Mouse (Mus musculus): Measurements from ENCODE around the gene Tbccd1. TPM values are rescaled to one million over a fixed set of nuclear protein-coding genes. Genes with fewer than 3 reads are reported as not detected.
"Not testable (repeated sequence)": the region's sequence is repeated elsewhere in the genome, so short reads cannot be mapped to it uniquely, and the experiment has no call there.

Gene Tbccd1
- polyA plus RNA-seq, 1 experiment: 13.9 TPM

DNA sequence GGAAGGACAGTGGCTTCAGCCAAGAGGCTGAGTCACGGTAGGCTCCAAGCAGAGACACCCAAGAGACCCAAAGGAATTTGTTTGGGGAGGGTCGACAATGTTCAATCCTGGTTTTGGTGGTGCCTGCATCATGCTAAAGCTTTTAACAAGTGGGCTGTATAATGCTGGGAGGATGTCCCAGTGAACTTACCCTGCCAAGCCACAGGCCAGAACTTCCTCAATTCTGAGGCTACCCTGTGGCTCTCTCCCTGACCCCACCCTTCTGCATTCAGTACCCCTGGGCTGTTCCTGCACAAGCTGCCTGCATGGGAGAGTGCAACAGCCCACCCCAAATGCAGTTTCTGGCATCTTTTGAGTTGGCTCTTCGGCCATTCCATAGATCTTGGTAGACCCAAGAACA, 58.9 kb downstream of the Tbccd1 start:
- WGBS: 56% methylated on average over 3 of the region's 3 CpGs
- no peak for DNase-seq (ENCODE audit: low read depth, low spot score)

DNA sequence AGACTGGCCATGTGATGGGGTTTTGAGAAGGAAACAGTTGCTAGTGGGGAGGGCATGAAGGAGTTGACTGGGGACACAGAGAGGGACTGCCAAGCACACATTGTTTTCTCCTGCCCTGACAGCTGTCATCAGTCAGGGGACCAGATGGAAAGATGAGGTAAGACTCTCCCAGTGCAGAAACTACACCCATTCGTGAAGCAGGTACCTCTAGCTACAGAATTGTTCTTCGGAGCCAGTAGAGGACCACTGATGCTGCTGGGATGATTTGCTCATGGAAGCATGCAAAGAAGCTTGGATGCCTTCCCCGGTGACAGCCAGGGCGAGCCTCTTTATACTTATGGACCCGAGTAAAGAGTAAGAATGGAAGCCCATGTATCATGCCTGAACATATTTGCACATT, 59.9 kb downstream of the Tbccd1 start:
- no peak for DNase-seq (ENCODE audit: low read depth, low spot score)
- 71% methylated on average over 5 of the region's 5 CpGs for WGBS

DNA sequence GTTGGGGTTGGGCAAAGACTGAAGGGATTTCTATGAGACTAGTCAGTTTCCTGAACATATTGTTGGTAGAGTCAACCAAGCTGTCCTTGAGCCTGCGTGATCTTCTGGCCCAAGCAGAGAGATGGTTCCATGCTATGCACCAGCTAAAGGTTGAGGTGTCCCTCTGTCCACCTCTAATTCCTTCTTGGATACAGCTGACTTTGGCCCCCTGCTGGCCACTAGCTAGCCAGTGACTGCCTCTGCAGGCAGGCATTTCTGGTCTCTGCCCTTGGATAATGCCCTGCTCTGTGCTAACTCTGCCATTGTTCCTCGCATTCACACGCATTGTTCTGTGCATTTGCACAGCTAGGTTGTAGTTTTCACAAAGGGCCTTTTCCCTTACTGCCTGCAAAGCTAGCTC, 62.0 kb downstream of the Tbccd1 start:
- DNase-seq (ENCODE audit: low read depth, low spot score): no peak
- 90% methylated on average over 3 of the region's 3 CpGs for WGBS

DNA sequence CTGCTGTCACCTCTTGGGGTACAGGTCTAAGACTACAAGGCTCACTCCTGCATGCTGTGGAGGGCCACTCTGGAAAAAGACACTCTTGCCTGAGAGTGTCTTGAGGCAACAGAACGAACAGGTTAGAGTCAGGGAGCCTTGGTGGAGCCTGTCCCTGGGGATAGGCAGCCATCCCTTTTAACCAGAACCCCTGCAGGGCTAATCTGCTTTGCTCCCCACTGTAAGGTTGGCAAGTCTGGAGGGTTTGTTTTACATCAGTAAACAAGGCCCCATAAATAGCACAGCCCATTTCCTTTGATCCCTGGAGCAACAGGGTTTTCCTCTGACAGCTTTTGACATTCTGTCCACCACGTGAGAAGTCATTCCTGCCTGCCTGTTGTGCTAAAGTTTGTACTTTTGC, 66.2 kb downstream of the Tbccd1 start:
- WGBS: 40% methylated on average over 2 of the region's 2 CpGs
- no peak for DNase-seq (ENCODE audit: low read depth, low spot score)

DNA sequence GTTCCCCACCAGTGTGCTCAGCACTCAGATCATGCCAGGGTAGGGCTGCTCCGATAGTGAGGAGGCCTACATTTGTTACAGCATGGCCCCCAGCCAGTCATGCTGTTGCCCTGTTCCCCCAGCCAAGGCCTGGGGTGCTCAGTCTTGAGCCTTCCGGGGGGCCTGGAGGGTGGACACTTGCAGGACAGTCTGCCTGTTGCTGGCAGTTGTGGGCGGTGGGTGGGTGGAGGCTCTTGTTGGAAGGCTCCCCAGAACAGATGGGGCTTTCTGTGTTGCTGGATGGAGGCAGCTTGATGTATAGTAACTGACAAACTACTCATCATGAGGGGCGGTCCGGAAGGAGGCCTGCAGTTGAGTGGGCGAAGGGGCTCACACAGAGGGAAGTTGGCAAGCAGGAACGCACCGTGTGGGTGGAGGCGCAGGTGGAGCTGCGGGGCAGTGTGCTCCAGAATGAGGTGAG, 67.5 kb downstream of the Tbccd1 start:
- WGBS: 57% methylated on average over 10 of the region's 10 CpGs
- no peak for DNase-seq (ENCODE audit: low read depth, low spot score)

DNA sequence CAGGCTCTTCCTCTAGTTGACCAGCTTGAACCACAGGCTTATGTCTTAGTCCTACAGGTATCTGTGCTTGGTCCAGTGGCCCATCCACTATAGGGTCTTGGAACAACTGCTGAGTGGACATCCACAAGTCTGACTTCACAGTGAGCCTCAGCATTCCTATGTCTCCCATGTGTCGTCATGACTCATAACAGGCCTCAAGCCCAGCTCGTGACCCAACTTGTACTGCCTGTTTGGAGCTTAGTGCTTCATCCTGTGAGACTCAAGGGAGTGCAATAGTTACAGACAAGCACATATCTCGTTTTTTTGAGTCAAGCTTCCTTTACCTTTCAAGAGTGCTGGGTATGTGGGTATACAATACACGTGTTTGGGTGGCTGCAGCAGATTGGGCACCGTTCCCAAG, 74.8 kb downstream of the Tbccd1 start:
- DNase-seq (ENCODE audit: low read depth, low spot score): no peak
- 74% methylated on average over 5 of the region's 5 CpGs for WGBS

DNA sequence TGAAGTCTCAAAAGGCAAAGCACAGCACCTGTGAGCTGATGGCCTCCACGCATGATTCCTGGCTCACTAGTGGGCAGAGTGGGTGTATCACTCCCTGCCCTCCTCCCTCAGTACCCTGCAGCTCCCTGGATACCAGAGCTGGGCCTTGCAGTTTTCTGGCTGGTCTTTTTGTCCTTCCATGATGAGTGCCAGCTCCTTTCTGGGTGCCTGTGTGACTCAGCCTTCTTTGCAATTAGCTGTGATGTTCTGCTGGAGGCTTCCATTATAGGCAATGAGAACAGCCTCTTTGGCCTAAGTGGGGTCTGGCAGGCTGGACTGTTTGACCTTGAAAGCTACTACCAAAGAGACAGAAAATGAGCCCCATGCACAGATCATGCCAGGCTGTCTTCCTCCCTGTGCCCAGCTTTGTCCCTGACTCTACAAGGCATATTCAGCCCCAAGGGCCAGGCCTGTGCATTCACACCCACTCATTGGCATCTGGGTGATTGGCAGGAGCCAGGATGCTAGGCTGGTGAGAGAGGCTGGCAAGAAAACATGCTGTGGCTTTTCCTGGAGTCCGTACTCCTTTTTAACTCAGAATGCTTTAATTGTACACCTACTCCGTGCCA, 78.1 kb downstream of the Tbccd1 start:
- no peak for DNase-seq (ENCODE audit: low read depth, low spot score)
- WGBS: 85% methylated on average over 3 of the region's 3 CpGs

DNA sequence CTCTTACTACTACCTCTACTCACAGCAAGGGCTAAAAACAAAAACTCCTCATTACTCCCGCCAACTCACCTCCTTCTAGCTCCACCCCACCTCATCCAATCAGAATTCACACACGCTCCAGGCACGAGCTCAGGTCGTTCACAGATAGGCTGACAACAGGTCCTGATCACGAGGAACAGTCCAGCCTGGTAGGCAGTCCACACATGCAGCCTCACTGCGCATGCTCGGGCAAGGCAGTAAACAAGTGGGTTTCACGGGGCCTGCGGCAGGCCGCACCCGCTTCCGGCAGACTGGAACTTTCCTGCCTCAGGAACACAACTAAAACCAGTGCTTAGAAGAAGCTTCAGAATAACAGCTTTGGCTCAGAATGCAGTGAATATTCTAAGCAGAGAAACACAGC, 79.2 kb downstream of the Tbccd1 start:
- WGBS: 91% methylated on average over 12 of the region's 12 CpGs
- DNase-seq (ENCODE audit: low read depth, low spot score): not testable (repeated sequence)

DNA sequence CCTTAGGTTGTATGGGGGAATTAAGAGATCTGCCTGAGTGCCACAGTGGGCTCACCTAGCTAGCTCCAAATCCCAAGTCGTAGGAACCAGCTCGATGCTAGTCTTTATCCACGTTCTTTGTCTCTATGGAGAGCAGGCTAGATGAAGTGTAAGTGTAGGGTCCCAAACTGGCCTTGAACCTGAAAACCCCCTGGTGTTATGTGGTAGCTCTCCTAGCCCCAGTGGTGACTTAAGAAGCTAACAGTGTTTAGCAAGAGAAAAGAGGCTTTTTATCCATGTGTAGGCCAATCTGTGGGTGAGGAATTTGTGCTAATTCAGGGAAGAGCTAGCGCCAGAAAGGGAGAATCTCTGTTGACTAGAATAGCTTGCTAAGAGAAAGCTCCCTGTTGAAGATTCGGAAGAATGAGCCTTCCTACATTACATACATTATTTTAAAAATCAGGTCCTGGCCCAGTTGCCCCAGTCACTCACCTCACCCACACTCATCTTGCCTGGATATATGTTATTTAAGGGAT, 81.9 kb downstream of the Tbccd1 start:
- DNase-seq (ENCODE audit: low read depth, low spot score): no peak

DNA sequence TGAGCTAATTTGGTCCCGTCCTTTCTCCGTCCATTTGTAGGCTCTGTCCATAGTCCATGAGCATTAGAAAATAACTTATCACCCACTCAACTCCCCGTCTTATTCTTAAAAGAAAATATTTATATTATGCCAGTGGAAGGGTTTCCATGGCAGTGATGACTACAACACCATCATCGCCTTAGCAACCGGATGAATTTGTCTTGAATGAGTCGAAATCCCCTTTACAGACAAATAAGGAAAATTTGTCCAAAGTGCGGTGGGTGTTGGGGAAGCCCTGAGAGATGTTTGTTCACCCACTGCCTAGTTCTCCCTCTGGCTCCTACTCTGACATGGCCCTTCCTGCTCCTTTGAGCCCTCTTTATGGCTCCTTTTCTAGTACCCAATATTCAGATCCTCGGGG, 88.8 kb downstream of the Tbccd1 start:
- no peak for DNase-seq (ENCODE audit: low read depth, low spot score)
- 82% methylated on average over 8 of the region's 8 CpGs for WGBS

More for the DNA sequence above, 81.9 kb downstream of the Tbccd1 start:
- 89% methylated on average over 5 of the region's 5 CpGs for WGBS

DNA sequence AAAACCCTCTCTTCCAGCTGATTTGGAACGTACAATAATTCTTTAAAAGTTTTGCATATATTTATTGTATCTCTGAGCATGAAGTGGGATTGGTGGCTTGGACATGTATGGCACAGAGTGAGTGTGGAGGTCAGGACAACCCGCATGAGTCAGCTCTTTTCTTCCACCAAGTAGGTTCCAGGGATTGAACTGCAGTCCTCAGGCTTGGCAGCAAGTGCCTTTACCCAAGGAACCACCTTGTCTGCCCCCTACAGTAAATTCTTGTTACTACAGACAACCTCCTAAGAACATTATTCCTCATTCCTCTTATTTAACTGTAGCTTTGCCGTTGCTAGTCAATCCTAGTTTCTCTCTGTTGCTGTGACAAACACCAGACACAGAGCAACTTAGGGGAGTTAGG, 90.1 kb downstream of the Tbccd1 start:
- no peak for DNase-seq (ENCODE audit: low read depth, low spot score)

DNA sequence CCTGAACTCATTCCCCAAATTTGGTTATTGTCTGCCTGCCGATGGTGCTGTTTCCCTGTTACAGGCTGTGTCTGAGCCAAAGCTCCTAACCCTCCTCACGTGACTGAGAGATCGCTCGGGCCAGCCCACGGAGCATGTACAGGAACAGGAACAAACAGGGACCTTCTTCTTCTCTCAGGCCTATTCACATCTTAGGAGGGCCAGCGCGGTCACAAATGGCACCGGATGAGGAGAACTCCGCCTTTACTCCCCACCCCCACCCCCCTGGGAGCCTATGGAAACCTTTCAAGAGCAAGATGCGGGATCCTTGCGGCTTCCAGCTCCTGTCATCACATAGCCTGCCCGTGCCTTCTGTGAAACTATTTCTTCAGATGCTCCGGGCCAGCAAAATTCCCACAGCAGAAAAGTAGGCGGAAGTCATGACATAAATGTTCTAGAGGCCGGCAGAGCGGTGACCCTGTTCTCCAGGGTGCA, 90.7 kb downstream of the Tbccd1 start:
- DNase-seq (ENCODE audit: low read depth, low spot score): no peak
- WGBS: 85% methylated on average over 16 of the region's 16 CpGs

More for the DNA sequence above, 90.1 kb downstream of the Tbccd1 start:
- WGBS: 89% methylated on average over 3 of the region's 3 CpGs

DNA sequence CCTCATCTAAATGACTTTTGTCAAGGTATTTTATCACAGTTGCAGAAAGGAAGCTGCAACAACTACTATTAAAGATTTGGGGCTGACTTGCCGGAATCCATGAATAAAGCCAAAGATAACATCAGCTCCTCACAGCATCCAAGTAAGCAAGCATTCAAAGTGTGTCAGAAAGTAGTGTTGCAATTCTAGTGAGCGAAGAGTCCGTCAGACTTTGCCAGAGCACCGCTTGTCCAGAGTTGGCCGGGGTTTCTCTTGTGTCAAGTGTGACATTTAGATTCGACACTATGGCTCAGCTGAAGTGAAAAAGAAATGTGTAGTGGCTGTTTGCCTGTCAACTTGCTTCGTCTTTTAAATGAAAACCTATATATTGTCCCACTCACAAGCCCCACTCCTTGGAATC, 91.9 kb downstream of the Tbccd1 start:
- 87% methylated on average over 7 of the region's 7 CpGs for WGBS
- DNase-seq (ENCODE audit: low read depth, low spot score): no peak

Other genes with a start within 250 kb of the Tbccd1 start
- 0.31 and 0.71 TPM in 2 replicates for gene Dgkg, start 200.4 kb downstream of the Tbccd1 start, polyA plus RNA-seq (2012; rRNA removed)
- not detected in 2 replicates for gene Crygs, start 46.1 kb downstream of the Tbccd1 start, polyA plus RNA-seq (2012; rRNA removed)
- gene Dnajb11, start 176 bp upstream of the Tbccd1 start, polyA plus RNA-seq (2012; rRNA removed): 30.0 and 30.4 TPM in 2 replicates
- 0.21 and 0.56 TPM in 2 replicates for gene Ahsg, start 33.6 kb upstream of the Tbccd1 start, polyA plus RNA-seq (2012; rRNA removed)
- gene Fetub, start 60.7 kb upstream of the Tbccd1 start, polyA plus RNA-seq (2012; rRNA removed): 0.21 and 0.27 TPM in 2 replicates
- gene Hrg, start 93.4 kb upstream of the Tbccd1 start, polyA plus RNA-seq (2012; rRNA removed): 0.05 and 0.24 TPM in 2 replicates
- 0.05 TPM in 1 of 2 replicates, not detected in the other for gene Kng2, start 171.8 kb upstream of the Tbccd1 start, polyA plus RNA-seq (2012; rRNA removed)
- not detected in 2 replicates for gene Kng1, start 200.2 kb upstream of the Tbccd1 start, polyA plus RNA-seq (2012; rRNA removed)
- gene Eif4a2, start 249.8 kb upstream of the Tbccd1 start, polyA plus RNA-seq (2012; rRNA removed): 78.7 and 94.4 TPM in 2 replicates

Data from large intestine, adult 2 months (tissue).